Mouse (Mus musculus) heart, adult 11 months (tissue): Measurements from ENCODE around the gene Palm3.

Experiments
- DNase-seq: peaks from one replicate; pipeline ENCODE4 v3.0.0; 2022

The Palm3 gene

DNA sequence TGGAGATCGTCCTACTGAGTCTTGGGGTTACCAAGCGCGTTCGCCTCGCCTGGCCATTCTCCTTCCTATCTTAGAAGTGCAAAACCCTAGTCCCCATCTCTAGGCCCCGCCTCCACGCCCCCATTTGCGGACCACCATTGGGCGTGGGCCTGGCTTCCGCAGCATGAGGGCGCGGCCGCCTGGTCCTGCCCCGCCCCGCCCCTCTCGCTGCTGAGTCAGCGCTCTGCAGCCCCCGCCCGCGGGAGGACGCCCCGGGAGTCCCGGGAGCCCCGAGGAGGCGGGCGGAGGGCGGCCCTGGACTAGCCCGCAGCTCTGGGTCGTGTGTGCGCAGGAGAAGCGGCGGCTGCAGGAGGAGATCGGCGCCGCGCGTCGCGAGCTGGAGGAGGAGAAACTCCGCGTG is 4.6 kb downstream of the Palm3 start:
- no peak for DNase-seq

- no peak for DNase-seq
Measured at GRCm38 (mm10) chr8:84027449-84027848, 6.2 kb downstream of the Palm3 start.

DNA sequence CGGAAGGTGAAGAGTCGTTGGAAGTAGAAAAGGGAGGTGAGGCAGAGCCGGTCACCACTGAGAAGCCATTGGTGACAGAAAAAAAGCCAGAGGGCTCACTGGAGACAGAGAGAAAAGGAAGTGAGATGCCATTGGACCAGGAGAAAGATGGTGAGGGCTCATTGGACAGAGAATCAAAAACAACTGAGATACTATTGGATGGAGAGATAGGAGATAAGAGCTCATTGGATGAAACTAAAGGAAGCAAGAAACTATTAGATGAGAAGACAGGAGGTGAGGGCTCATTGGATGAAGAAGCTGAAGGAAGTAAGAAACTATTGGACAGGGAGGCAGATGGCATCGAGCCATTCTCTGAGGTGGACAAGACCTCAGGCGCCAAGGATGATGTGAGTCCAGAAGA is 8.0 kb downstream of the Palm3 start:
- no peak for DNase-seq

- no peak for DNase-seq
Measured at GRCm38 (mm10) chr8:84032777-84033176, 11.5 kb downstream of the Palm3 start.

GRCm38 (mm10) chr8:84038015-84038414 is 16.7 kb downstream of the Palm3 start:
- DNase-seq = peak; percentile 96

GRCm38 (mm10) chr8:84039050-84039449 is 17.8 kb downstream of the Palm3 start:
- peak; percentile 96 for DNase-seq

DNA sequence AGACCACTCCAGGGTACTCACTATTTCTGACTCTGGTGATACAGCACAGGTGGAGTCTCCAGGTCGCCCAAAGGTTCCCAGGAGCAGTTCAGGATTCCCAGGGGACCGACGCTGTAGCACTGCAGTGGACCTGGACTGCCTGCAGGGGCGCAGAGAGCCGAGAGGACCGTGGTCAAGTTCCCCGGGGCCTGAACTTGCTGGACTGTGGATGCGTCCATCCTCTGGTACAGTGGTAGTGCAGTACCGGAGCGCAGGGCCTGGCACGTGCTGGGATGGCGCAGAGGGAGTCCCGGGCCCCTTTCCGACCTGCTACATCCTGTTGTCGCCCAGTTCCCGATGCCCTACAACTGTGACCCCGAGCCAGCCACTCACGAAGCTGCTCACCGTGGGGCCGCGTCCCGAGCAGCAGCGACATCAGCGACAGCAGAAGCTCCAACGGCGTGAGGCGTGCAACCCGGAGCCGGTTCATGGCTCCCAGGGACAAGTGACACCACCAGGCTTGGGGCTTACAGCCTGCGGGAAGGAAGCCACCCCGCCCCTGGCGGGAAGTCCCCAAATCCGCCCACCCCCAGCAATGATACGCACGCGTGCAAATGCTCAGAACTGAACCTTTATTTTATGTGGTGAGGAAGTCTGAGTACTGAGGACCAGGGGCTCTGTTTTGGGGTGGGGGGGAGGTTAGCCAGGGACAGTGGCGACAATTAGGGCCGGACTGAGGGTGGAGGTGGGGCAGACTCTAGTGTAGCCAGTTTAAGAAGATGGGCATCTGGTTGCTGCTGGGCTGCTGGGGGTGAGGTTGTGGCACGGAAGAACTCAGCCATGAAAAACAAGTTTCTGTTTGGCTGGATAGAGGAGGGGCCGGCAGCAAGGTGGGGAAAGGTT is 21.0 kb downstream of the Palm3 start, which contains the start of gene Il27ra:
Gene Il27ra (minus strand): TSS at position 524 of the 882 bp plus-strand sequence.
- DNase-seq = peak; percentile 98

- DNase-seq = peak; percentile 98
Measured at GRCm38 (mm10) chr8:84042948-84043342, 21.7 kb downstream of the Palm3 start.

DNA sequence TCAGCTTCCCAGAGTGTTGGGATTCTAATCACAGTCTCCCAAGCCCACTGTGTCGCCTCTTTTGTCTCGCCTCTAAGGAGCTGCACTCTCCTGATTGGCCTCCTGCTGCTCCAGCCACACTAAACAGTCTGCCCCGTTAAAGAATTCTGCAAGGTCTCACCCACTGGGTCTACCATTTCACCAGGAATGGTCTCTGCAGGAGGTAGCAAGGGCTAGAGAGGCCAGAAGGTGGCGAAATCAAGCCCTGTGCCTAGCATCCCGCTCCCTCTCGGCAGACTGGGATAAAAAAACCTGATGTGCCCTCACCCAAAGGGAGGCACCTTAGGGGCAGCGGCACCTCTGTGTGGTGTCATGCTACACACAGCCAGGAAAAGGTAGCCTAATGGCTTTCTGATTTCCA is 22.8 kb downstream of the Palm3 start:
- DNase-seq = no peak

GRCm38 (mm10) chr8:84044900-84045299 is 23.6 kb downstream of the Palm3 start, which contains the start of gene Rln3:
TSS of gene Rln3 (minus strand) at chr8:84045000.
- no peak for DNase-seq

DNA sequence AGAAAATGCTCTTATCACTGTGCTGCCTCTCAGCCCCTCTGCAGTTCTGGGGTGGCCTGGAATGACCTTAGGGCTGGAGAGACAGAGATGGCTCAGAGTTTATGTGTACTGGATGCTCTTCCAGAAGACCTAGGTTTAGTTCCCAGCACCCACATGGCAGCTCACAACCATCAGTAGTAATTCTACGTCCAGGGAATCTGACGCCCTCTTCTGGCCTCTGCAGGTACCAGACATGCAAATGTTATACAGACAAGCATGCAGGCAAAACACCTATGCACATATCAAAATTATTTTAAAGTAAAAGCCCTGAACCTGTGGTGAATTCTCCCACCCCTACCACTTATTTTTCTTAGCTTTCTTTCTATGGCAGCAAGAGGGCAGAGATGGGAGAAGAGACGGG is 25.2 kb downstream of the Palm3 start:
- no peak for DNase-seq

DNA sequence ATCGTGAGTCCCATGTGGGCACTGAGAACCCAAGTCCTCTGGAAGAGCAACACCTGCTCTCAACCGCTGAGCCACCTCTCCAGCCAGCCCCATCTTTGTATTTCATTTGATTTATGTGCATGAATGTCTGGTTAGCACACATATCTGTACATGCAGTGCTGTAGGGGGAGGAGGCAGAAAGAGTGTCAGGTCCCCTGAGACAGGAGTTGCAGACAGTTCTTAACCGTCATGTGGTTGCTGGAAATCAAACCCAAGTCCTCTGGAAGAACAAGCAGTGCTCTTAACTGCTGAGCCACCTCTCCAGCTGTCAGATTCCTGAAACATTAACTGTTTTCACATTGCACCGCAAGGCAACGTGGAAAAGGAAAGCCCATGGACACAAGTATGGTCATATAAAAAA is 26.9 kb downstream of the Palm3 start:
- peak; percentile 94 for DNase-seq

DNA sequence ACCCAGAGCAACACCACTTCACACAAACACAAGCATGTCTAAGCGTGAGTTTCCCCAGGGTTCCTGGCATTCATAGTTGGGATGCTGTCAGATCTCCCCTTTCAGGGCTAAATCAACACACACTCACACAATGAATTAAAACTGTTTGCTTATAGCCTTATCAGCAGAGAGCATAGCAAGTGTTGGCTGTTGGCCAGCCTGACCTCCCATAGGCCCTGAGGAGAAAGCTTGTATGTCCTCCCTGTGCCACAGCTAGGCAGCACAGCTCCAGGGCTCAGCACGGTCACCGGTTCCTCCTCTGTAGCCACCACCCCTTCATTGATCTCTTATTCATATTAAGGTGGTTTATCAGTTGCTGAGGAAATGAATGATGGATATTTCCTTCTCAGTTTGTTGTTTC is 31.5 kb downstream of the Palm3 start:
- DNase-seq = no peak

DNA sequence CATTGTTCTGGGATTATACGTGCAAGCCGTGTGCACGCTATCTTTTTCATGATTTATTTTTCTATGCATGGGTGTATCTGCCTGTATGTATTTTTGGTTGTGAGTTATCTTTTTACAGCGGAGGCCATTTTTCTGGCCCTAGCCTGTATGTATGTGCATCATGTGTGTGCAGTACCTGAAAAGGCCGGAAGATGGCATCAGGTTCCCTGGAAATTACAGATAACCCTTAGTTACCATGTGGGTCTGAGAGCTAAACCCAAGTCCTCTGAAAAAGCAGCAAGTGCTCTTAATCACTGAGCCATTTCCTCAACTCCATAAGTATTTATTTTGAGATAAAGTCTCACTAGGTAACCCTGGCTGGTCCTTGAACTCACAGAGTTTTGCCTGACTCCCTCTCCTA is 32.0 kb downstream of the Palm3 start:
- no peak for DNase-seq

DNA sequence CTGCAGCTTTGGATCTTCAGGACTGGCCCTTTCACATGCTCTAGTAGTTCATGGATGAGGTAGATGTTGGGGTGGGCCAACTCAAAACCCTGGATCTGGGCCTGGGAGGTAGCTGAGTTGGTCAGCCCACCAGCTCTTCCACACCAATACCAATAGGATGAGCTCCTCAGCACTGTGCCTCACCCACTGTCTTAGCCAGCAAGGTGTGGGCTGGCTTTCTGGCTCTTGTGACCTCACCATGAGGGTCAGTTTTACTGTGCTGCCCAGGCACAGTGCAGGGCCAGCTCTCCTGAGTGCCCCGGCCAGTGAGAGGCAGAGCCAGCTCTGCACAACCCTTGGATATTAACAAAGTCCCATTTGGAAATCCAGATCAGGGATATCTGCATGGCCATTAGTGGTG is 36.6 kb downstream of the Palm3 start:
- DNase-seq = peak; percentile 82

- no peak for DNase-seq
Measured at GRCm38 (mm10) chr8:84059226-84059625, 38.0 kb downstream of the Palm3 start.

- no peak for DNase-seq
Measured at GRCm38 (mm10) chr8:84060245-84060644, 39.0 kb downstream of the Palm3 start.

DNA sequence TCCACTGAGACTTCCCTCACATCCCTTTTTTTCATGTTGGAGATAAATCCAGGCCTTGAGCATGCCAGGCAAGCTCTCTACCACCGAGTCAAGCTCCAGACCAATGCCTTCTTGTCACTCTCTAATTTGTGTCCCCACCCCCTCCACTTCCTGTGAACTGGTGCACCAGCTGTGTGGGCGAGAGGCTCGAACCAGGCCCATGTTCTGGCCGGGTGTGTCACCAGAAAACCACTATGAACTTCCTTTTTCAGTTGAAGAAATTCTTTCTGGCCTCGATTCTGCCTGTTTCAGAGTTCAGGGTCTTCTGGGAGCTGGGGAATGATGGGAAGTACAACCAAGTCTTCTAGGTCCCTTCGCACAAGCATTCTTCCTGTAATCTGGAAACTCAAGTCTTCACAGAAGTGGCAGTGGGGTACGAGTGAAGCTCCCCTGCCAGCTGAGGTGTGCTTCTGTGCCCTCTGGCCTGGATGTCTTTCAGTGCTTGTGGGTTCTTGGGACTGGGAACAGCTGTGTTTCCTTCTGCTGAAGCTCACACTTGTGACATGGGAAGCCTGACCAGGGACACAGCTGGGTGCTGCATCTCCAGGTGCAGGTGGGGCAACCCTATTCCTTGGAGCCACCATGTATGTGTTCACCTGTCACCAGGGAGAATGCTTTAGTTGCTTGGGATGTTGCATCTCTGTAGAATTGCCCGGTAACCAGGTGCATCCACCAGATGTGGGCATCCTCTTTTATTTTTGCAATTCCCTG is 42.8 kb downstream of the Palm3 start:
- peak; percentile 97 for DNase-seq

DNA sequence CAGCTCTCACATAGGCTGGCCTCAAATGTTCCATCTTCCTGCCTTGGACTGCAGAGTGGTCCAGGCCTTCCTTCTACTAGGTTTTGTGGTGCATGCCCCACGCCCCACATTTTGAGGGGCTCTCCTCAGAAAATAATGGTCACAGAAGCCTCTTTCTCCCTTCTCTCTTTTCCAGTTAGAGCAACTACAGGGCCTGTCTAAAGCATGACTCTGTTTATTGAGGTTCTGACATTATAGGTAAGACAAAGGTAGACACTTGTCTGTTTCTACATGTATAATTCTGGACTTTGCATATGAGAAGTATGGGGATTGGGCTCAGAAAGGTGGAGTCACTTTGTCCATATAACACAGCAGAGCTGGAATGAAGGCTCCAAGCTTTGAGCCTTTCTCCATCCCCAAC is 43.8 kb downstream of the Palm3 start, which contains the start of gene Gm10643:
Gene Gm10643 (minus strand): TSS at position 101 of the 400 bp plus-strand sequence.
- DNase-seq = no peak

DNA sequence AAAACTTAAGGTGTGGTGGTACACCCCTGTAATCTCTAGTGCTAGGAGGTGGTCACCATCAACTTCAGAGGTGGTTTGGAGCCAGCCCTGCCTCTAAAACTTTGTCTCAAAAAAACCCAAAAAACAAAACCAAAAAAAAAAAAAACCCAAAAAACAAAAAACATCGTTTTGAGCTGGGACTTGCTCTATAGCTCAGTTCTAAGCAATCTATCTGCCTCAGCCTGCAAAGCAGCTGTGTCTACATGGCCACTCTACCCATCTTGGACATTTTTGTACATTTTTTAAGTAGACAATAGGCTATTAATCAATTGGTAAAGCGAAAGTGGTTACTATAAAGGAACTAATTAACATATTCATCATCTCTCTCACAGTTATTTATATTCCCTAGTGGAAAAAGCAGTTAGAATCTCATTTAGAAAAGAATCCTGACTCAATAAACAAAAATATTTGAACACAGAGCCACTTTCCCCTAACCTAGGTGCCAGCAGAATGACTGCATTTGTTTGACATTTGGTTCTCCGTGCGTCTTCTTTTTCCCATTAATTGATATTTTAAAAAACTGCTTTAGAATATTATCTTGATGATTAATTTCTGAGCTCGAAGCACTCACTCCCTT is 44.3 kb downstream of the Palm3 start:
- no peak for DNase-seq

- DNase-seq = peak; percentile 100
Measured at GRCm38 (mm10) chr8:84066291-84066930, 45.1 kb downstream of the Palm3 start, which contains the start of gene Rfx1. TSS of gene Rfx1 (plus strand) at chr8:84066834.

DNA sequence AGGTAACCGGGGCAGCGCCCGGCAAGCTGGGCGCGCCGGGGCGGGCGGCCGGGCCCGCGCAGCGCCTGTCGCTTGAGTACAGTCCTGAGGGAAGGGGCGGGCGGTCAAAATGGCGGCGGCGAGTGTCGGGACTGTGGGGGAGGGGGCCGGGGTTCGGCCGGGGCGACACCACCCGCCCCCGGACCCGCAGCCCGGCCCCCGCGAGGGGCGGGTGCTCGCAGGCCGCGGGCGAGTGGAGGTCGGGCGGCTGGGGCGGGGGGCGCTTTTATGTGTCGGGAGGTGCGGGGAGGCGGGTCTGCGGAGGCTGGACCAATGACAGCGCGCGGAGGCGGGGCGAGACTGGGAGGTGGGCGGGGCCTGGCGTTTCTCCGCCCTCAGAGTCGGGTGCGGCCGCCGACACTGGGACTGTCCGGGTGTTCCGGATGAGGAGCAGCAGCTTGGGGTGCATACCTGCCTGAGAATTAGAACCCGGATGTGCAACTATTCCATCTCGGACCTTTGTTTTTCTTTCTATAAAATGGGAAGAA is 45.8 kb downstream of the Palm3 start:
- DNase-seq = peak; percentile 100

DNA sequence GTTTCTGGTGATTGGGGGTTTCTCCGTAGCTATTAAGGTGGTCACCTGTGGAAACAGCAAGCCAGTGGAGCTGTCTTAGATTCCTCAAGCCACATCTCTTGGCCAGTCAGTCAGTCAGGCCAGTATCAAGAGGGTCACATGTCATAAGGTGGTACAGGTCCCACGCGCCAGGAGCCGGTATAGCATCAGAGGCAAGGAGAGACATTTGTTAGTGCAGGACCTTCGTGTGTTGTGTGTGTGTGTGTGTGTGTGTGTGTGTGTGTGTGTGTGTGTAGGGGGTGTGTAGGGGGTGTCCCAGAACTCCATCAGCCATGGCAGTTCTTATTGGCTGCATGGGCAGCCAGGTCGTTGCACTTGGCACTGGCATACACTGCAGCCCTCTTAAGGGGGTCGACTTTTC is 46.6 kb downstream of the Palm3 start:
- DNase-seq = peak; percentile 92
